13 mouse cellular contexts compared by ENCODE assay signal in the genomic region with DNA sequence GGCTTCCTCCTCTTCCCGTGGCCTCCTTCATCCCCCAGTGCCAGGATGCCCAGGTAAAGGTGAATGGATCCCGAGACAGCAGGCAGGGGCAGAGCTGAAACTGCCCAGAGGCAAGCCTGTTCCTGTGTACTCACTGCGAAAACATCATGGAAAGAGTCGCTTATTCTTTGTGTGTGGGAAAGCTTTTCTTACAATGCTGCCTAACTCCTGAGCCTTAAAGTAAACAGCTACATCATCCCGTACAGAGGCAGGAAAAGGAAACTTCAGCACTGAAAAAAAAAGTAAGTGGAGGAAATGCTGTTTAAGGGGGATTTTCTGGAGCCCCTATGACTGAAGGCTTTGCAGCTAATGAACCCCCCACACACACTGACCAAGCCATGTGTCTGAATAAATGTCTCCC. TPM values are rescaled to one million over a fixed set of nuclear protein-coding genes. Genes with fewer than 3 reads are reported as not detected.
DNase-seq lines count a peak whose midpoint lies in the region; ATAC-seq and TF ChIP-seq lines count a peak whose summit lies in the region.
"Had no signal": no experiment of that assay in that cellular context is flagged by ENCODE, and none has a peak within 500 bp of the region (broad histone marks: within the 10 kb centered on the region; RNA-seq: fewer than 3 reads in every experiment).

No protein-coding gene starts in this region.

- 0 out of 2 replicates have a peak overlapping the region, but pooled peaks have one; percentile 13 for H3K4me2 ChIP-seq in heart, embryonic 14.5 days (ENCODE audit: low read length)
- no peak overlapping the region for H3K4me2 ChIP-seq in liver, postnatal 0 days (ENCODE audit: low read depth, low read length)
- H3K4me2 ChIP-seq in embryonic facial prominence, embryonic 12.5 days (replicated peaks) = no peak overlapping the region
- H3K4me2 ChIP-seq in limb, embryonic 12.5 days = no peak overlapping the region

- no peak overlapping the region for H3K9ac ChIP-seq in heart, embryonic 14.5 days (ENCODE audit: low read length)
- no peak overlapping the region for H3K9ac ChIP-seq in liver, postnatal 0 days (replicated peaks)
- H3K9ac ChIP-seq in embryonic facial prominence, embryonic 12.5 days = no peak overlapping the region
- H3K9ac ChIP-seq in limb, embryonic 12.5 days (replicated peaks) = no peak overlapping the region

- peak; percentile 57; the same call in 1 of the 2 replicates for ATAC-seq in heart, embryonic 14.5 days (ENCODE audit: insufficient number of reproducible peaks, insufficient read depth, low FRiP score, low read depth)
- ATAC-seq in liver, postnatal 0 days = no peak
- ATAC-seq in embryonic facial prominence, embryonic 12.5 days (ENCODE audit: insufficient number of reproducible peaks, insufficient read depth, low FRiP score, low TSS enrichment) = no peak
- no peak for ATAC-seq in limb, embryonic 12.5 days (ENCODE audit: insufficient number of reproducible peaks, insufficient read depth, low FRiP score, low TSS enrichment, low read depth)

- TF ChIP-seq CTCF in liver, postnatal 0 days (IDR thresholded peaks at IDR 0.05; ENCODE audit: low read depth) = no peak

- 70% methylated on average over 5 of the region's 5 CpGs for WGBS in heart, embryonic 14.5 days
- 44% methylated on average over 5 of the region's 5 CpGs for WGBS in liver, postnatal 0 days (ENCODE audit: insufficient replicate concordance)
- WGBS in embryonic facial prominence, embryonic 12.5 days = 66% methylated on average over 5 of the region's 5 CpGs
- WGBS in limb, embryonic 12.5 days = 76% methylated on average over 5 of the region's 5 CpGs

- H3K4me1 ChIP-seq in heart, embryonic 14.5 days (ENCODE audit: control insufficient read depth in 2 of 2, insufficient read depth in 2 of 2, low read length in 2 of 2) = peaks cover 11 to 24% of the 10 kb centered on the region in 2 experiments; a peak in 3 of 4 replicates
- 0 out of 2 replicates have a peak, but pooled peaks cover 10% of the 10 kb centered on the region for H3K4me1 ChIP-seq in liver, postnatal 0 days (ENCODE audit: insufficient read depth)
- H3K4me1 ChIP-seq in embryonic facial prominence, embryonic 12.5 days = peaks cover 12% of the 10 kb centered on the region
- H3K4me1 ChIP-seq in limb, embryonic 12.5 days (replicated peaks) = peaks cover 26% of the 10 kb centered on the region

- no peaks in the 10 kb centered on the region for H3K36me3 ChIP-seq in heart, embryonic 14.5 days (ENCODE audit: control insufficient read depth, insufficient read depth, low read length)
- no peaks in the 10 kb centered on the region for H3K36me3 ChIP-seq in liver, postnatal 0 days (replicated peaks; ENCODE audit: insufficient read depth, low read length)
- no peaks in the 10 kb centered on the region for H3K36me3 ChIP-seq in embryonic facial prominence, embryonic 12.5 days
- H3K36me3 ChIP-seq in limb, embryonic 12.5 days = no peaks in the 10 kb centered on the region

- no peaks in the 10 kb centered on the region for H3K9me3 ChIP-seq in heart, embryonic 14.5 days (ENCODE audit: control insufficient read depth, low read length)
- H3K9me3 ChIP-seq in liver, postnatal 0 days (ENCODE audit: low read length) = no peaks in the 10 kb centered on the region
- no peaks in the 10 kb centered on the region for H3K9me3 ChIP-seq in embryonic facial prominence, embryonic 12.5 days
- no peaks in the 10 kb centered on the region for H3K9me3 ChIP-seq in limb, embryonic 12.5 days

- H3K27me3 ChIP-seq in heart, embryonic 14.5 days (ENCODE audit: control insufficient read depth, insufficient read depth, low read length) = no peaks in the 10 kb centered on the region
- H3K27me3 ChIP-seq in liver, postnatal 0 days (ENCODE audit: insufficient read depth, low read length) = no peaks in the 10 kb centered on the region
- H3K27me3 ChIP-seq in embryonic facial prominence, embryonic 12.5 days = no peaks in the 10 kb centered on the region
- no peaks in the 10 kb centered on the region for H3K27me3 ChIP-seq in limb, embryonic 12.5 days

- no peak for TF ChIP-seq EP300 in liver, postnatal 0 days (IDR thresholded peaks at IDR 0.05; ENCODE audit: low read depth)

- no peak overlapping the region for H3K4me3 ChIP-seq in heart, embryonic 14.5 days (ENCODE audit: control insufficient read depth in 1 of 2, insufficient read depth in 1 of 2, low read depth in 1 of 2, low read length in 2 of 2)
- no peak overlapping the region for H3K4me3 ChIP-seq in liver, postnatal 0 days (ENCODE audit: low read depth, low read length)
- no peak overlapping the region for H3K4me3 ChIP-seq in embryonic facial prominence, embryonic 12.5 days
- no peak overlapping the region for H3K4me3 ChIP-seq in limb, embryonic 12.5 days (replicated peaks)

- no peak for DNase-seq in heart, adult 18-20 months
- DNase-seq in liver, postnatal 0 days = no peak
- DNase-seq in liver = no peak
- DNase-seq in MN1 (ENCODE audit: low spot score) = no peak
- DNase-seq in spleen, adult 18-20 months = no peak
- DNase-seq: right cerebral cortex, postnatal 14 days had no signal

- peak overlapping the region; percentile 72 to 75 for H3K27ac ChIP-seq in heart, embryonic 14.5 days (replicated peaks in 1 of 2; ENCODE audit: control insufficient read depth in 1 of 2, insufficient read depth in 1 of 2, low read depth in 2 of 2, low read length in 2 of 2)
- H3K27ac ChIP-seq in liver, postnatal 0 days (ENCODE audit: low read depth) = 0 out of 2 replicates have a peak overlapping the region, but pooled peaks have one; percentile 16
- peak overlapping the region; percentile 60; the same call in 1 of the 2 replicates for H3K27ac ChIP-seq in embryonic facial prominence, embryonic 12.5 days
- H3K27ac ChIP-seq in limb, embryonic 12.5 days = peak overlapping the region; percentile 56; the same call in 1 of the 2 replicates

RNA-seq across cellular contexts. Expression of a gene that starts 1.8 kb away (rescaled TPM):
- polyA plus RNA-seq in heart, embryonic 14.5 days (2014; fragmentation: Nextera tagmentation; extraction: Ambion mirVana) = 0.16 and 0.42 TPM in 2 replicates
- under 1 TPM in 1 of 2 experiments, not detected in 1; 0.13 TPM for total RNA-seq in heart, adult 18-20 months (2021)
- 0.05 TPM in 1 of 2 replicates, not detected in the other for polyA plus RNA-seq in liver, postnatal 0 days (2015; fragmentation: Nextera tagmentation; extraction: Ambion mirVana)
- polyA plus RNA-seq in embryonic facial prominence, embryonic 12.5 days (2016; fragmentation: Nextera tagmentation; extraction: Ambion mirVana) = 0.36 and 0.43 TPM in 2 replicates
- 0.20 and 0.46 TPM in 2 replicates for polyA plus RNA-seq in limb, embryonic 12.5 days (2016; fragmentation: Nextera tagmentation; extraction: Ambion mirVana)
- total RNA-seq: gastrocnemius, postnatal 25 days; left cerebral cortex, postnatal 10 days; megakaryocyte progenitor cell, adult 5-6 weeks; neutrophil, adult 5-6 weeks had no signal

Comparison
In these comparisons a context has a peak if more than half of its experiments do, and no peak if none do; other contexts are left out.
1. H3K27ac ChIP-seq: peak in every context shown above with its lines; median percentile 74 in heart, embryonic 14.5 days; 60 in embryonic facial prominence, embryonic 12.5 days; 56 in limb, embryonic 12.5 days; 16 in liver, postnatal 0 days.